Mouse (Mus musculus): ENCODE measurements around the gene Thada. TPM values are rescaled to one million over a fixed set of nuclear protein-coding genes. Genes with fewer than 3 reads are reported as not detected.

The Thada gene
- polyA plus RNA-seq, 1 experiment from 2014 or later: 15.9 TPM

DNA sequence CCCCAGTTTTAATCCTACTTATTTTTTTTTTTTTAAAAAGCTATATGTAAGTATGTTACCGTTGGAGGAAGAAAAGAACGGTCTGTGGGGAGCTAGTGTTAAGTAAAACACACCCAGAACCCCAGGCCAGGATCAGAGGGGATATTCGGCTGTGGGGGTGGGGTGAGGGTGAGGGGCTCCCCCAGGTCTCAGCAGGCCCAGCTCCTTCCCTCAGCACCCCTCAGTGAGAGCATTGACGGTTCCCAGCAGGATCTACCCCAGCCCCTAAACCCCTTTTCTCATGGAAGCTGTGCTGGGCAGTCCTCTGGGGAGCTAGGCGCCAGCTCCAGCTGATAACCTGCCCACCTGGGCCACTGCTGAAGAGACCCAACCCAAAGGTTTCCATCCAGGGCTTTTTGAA is 316.4 kb downstream of the Thada start:
- Histone ChIP-seq H3K27ac (ENCODE audit: low read length) (0 out of 2 replicates have a peak overlapping the region, but pooled peaks have one; percentile 44), H3K36me3 (ENCODE audit: control insufficient read depth, insufficient read depth, low read length) (no peaks in the 10 kb centered on the region), H3K4me2 (replicated peaks; ENCODE audit: low read depth, low read length) (no peak overlapping the region), H3K9me3 (ENCODE audit: control insufficient read depth, low read depth, low read length) (no peaks in the 10 kb centered on the region), H3K27me3 (ENCODE audit: control insufficient read depth, insufficient read depth, low read length) (no peaks in the 10 kb centered on the region), H3K9ac (replicated peaks; ENCODE audit: low read depth, low read length) (no peak overlapping the region), H3K4me3 (ENCODE audit: low read depth, low read length) (no peak overlapping the region), H3K4me1 (ENCODE audit: control insufficient read depth, insufficient read depth, low read length) (peaks cover 27% of the 10 kb centered on the region)
- 57% methylated on average over 5 of the region's 5 CpGs for WGBS
- ATAC-seq (ENCODE audit: insufficient number of reproducible peaks, insufficient read depth, low FRiP score, low read depth): no peak

DNA sequence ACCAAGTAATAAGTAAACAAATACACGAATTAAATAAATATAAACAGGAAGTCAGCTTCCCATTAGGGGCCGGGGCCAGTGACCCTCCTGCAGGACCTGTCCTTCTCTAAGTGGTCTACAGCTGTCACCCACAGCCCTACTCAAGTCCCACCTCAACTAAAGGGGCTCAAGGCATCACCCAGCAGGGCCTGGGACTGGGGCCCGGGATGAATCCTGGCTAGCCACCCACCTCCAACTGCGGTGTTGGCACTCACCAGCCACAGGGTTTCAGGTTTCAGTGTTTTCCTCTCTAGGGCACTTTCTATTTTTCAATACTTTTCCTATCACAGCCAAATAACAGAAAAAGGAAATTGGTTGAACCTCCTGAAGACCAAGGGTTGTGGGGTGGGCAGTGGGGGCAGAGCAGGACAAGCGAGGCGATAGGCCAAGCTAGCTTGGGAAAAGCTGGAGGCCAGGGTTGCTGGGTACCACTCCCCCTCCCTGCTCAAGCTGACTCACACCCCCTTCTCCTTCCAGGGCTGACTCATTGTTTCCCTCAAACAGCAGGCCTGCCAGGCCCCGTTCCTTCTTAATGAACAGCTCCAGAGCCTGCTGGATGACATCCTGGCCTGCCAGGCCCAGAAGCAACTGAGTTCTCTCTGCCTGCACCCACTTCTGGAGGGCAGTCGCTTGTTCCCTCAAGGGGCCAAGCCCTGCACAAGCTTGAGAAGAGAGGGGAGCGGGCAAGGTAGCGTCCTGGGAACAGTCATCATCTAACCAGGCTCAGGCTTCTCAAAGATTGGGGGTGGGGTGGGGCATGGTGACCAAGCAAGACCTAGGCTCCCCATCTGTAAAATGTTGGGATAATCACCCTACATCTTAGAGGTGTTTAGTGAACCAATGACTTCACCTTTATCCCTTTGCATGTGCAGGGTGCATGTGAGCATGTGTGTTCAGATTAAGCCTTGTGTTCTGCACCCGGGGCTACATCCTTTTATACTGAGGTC is 317.2 kb downstream of the Thada start:
- Histone ChIP-seq H3K4me1 (ENCODE audit: control insufficient read depth, insufficient read depth, low read length) (peaks cover 27% of the 10 kb centered on the region), H3K36me3 (ENCODE audit: control insufficient read depth, insufficient read depth, low read length) (no peaks in the 10 kb centered on the region), H3K4me2 (replicated peaks; ENCODE audit: low read depth, low read length) (no peak overlapping the region), H3K9ac (replicated peaks; ENCODE audit: low read depth, low read length) (no peak overlapping the region), H3K9me3 (ENCODE audit: control insufficient read depth, low read depth, low read length) (no peaks in the 10 kb centered on the region), H3K4me3 (ENCODE audit: low read depth, low read length) (no peak overlapping the region), H3K27ac (ENCODE audit: low read length) (peak overlapping the region; percentile 44; the same call in 1 of the 2 replicates), H3K27me3 (ENCODE audit: control insufficient read depth, insufficient read depth, low read length) (no peaks in the 10 kb centered on the region)
- WGBS: 32% methylated on average over 11 of the region's 11 CpGs
- ATAC-seq (ENCODE audit: insufficient number of reproducible peaks, insufficient read depth, low FRiP score, low read depth): peak; percentile 74

DNA sequence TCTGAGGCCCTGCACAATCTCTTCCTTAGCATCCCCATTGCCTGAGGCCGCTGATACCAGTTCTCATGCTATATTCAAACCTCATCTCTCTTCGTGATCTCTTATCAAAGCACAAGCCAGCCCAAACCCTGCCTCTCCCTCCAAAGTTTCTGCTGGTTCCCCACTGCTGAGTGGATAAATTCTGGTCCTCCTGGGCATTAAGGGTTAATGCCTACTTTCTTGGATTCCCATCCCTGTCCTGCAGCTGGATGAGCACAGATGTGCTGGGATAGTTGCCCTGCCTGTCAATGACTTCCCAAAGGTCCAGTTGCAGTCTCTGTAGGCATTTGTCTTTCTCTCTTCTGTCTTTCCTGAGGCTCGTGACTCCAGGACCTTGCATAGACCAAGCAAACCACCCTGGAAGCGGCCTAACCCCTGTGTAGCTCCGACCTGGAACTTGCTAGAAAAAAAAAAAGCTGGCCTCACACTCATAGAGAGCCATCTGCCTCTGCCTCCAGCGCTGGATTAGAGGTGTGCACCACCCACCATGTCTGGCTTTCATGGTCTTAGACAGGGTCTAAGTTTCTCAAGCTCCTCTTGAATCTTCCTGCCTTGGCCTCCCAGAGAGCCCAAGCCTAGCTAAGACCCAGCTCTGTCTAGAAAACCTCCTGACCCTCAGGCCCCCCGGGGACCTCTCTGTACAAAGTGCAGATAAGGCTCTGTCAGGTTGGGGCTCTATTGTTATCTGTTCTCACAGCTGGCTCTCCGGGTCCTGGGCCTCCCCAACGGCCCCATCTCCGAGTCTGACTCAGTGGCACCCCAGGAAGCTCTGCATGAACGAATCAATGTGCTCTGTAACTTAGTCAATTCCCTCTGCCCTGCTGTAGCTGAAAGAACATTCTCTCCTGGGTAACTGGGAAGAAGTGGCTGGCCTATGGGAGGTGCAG is 318.6 kb downstream of the Thada start:
- H3K27ac ChIP-seq (ENCODE audit: low read length): no peak overlapping the region
- ATAC-seq (ENCODE audit: insufficient number of reproducible peaks, insufficient read depth, low FRiP score, low read depth): peak; percentile 14; the same call in 1 of the 2 replicates
- no peaks in the 10 kb centered on the region for H3K27me3 ChIP-seq (ENCODE audit: control insufficient read depth, insufficient read depth, low read length)
- H3K4me3 ChIP-seq (ENCODE audit: low read depth, low read length): no peak overlapping the region
- no peaks in the 10 kb centered on the region for H3K9me3 ChIP-seq (ENCODE audit: control insufficient read depth, low read depth, low read length)
- H3K4me1 ChIP-seq (ENCODE audit: control insufficient read depth, insufficient read depth, low read length): peaks cover 32% of the 10 kb centered on the region
- 64% methylated on average over 11 of the region's 11 CpGs for WGBS
- no peaks in the 10 kb centered on the region for H3K36me3 ChIP-seq (ENCODE audit: control insufficient read depth, insufficient read depth, low read length)
- no peak overlapping the region for H3K9ac ChIP-seq (replicated peaks; ENCODE audit: low read depth, low read length)
- no peak overlapping the region for H3K4me2 ChIP-seq (replicated peaks; ENCODE audit: low read depth, low read length)

DNA sequence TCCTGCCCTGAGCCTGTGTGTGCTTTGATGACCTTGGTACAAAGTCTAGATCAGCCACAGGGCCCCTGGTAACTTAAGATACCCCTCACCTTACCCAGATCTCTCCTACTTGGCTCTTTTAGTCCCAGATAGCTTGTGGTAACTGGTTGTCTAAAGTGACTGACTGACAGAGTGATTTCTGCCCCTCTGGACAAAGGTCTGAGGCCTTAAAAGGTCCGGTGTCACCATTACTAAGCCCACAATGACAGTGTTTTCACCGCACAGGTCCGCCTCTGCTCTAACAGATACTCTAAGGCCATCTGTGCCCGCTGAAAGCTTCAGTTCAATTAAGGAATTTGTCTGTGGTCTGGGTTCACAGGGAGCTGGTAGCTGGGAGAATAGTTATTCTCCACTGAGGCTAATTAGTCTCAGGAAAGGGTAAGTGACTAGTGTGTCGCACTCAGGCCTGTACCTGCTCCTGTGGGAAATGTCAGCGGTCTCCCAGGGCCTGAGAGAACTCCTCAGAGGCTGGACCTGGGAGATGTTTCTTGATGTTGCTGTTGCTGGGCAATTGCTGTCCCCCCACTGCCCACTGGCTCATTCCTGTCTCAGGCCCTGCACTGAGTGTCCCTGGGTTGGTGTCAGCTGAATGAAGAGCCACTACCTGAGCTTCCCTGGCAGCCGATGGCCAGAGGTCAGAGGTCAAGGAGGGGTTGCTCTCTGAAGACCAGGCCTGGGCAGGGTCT is 319.4 kb downstream of the Thada start:
- Histone ChIP-seq H3K4me2 (replicated peaks; ENCODE audit: low read depth, low read length) (no peak overlapping the region), H3K36me3 (ENCODE audit: control insufficient read depth, insufficient read depth, low read length) (no peaks in the 10 kb centered on the region), H3K27me3 (ENCODE audit: control insufficient read depth, insufficient read depth, low read length) (no peaks in the 10 kb centered on the region), H3K9me3 (ENCODE audit: control insufficient read depth, low read depth, low read length) (no peaks in the 10 kb centered on the region), H3K9ac (replicated peaks; ENCODE audit: low read depth, low read length) (no peak overlapping the region), H3K27ac (ENCODE audit: low read length) (no peak overlapping the region), H3K4me1 (ENCODE audit: control insufficient read depth, insufficient read depth, low read length) (peaks cover 36% of the 10 kb centered on the region), H3K4me3 (ENCODE audit: low read depth, low read length) (no peak overlapping the region)
- 66% methylated on average over 7 of the region's 7 CpGs for whole genome bisulfite sequencing
- no peak for ATAC-seq (ENCODE audit: insufficient number of reproducible peaks, insufficient read depth, low FRiP score, low read depth)

DNA sequence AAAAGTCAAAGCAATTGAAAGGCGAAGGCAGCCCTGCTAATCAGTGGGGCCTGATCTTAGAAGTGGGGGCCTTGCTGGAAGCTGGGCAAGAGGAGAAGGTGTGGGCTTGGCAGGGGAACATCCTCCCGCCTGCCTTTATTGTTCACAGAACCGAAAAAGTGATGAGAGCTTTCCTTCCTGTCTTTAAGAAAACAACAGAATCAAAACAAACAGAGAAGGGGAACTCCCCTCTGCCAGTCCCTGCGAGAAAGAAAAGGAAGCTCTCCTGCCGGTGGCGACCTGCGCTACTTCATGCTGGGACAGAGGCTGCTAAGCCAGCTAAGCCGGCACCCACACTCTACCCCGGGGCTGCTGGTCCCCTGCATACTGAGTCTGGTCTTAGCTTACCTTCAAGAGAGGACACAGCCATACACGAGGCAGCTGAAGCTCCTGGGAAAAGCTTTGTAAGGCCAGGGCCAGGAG is 320.1 kb downstream of the Thada start:
- Histone ChIP-seq H3K9me3 (ENCODE audit: control insufficient read depth, low read depth, low read length) (no peaks in the 10 kb centered on the region), H3K4me1 (ENCODE audit: control insufficient read depth, insufficient read depth, low read length) (peaks cover 44% of the 10 kb centered on the region), H3K27me3 (ENCODE audit: control insufficient read depth, insufficient read depth, low read length) (no peaks in the 10 kb centered on the region), H3K9ac (replicated peaks; ENCODE audit: low read depth, low read length) (no peak overlapping the region), H3K27ac (ENCODE audit: low read length) (peak overlapping the region; percentile 39; the same call in 1 of the 2 replicates), H3K4me2 (replicated peaks; ENCODE audit: low read depth, low read length) (no peak overlapping the region), H3K4me3 (ENCODE audit: low read depth, low read length) (no peak overlapping the region), H3K36me3 (ENCODE audit: control insufficient read depth, insufficient read depth, low read length) (no peaks in the 10 kb centered on the region)
- 23% methylated on average over 10 of the region's 10 CpGs for WGBS
- no peak for ATAC-seq (ENCODE audit: insufficient number of reproducible peaks, insufficient read depth, low FRiP score, low read depth)

DNA sequence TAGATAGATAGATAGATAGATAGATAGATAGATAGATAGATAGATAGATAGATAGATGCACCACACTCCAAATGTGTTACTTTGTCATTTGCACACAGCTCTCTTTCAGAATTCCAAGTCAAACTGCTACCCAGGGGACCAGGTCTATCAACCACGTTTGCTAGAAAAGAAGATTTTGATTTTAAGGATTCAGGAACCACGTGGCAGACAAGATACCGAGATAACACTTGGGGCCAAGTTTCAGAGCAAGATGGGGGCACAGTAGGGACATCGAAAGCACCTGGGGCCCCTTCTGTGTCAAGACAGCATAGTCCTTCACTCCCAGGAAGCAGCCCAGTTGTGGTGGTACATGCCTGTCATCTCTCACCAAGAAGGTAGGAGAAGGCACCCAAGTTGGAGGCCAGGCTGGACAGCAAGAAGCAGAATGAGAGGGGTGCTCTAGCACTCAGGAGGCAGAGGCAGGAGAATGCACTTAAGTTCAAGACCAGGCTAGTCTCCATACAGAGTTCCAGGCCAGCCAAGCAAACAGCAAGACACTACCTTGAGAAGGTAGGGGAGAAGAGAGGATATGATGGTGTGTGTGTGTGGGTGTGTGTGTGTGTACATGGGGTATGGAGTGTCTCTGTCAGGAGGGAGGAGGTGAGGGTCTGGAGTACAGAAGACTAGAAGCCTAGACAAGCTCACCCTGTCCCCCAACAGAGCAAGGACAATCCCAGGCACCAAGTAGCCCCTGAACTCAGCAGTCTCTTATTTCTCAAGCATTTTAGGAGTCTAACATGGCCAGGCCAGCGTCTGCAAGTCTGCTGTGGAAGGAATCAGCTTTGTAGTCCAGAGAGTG is 321.0 kb downstream of the Thada start:
- H3K9me3 ChIP-seq (ENCODE audit: control insufficient read depth, low read depth, low read length): no peaks in the 10 kb centered on the region
- no peak overlapping the region for H3K4me3 ChIP-seq (ENCODE audit: low read depth, low read length)
- no peak overlapping the region; the same call in 1 of the 2 replicates for H3K27ac ChIP-seq (ENCODE audit: low read length)
- no peak overlapping the region for H3K4me2 ChIP-seq (replicated peaks; ENCODE audit: low read depth, low read length)
- no peaks in the 10 kb centered on the region for H3K27me3 ChIP-seq (ENCODE audit: control insufficient read depth, insufficient read depth, low read length)
- no peaks in the 10 kb centered on the region for H3K36me3 ChIP-seq (ENCODE audit: control insufficient read depth, insufficient read depth, low read length)
- ATAC-seq (ENCODE audit: insufficient number of reproducible peaks, insufficient read depth, low FRiP score, low read depth): no peak
- peaks cover 53% of the 10 kb centered on the region for H3K4me1 ChIP-seq (ENCODE audit: control insufficient read depth, insufficient read depth, low read length)
- H3K9ac ChIP-seq (replicated peaks; ENCODE audit: low read depth, low read length): no peak overlapping the region
- 80% methylated on average over 5 of the region's 5 CpGs for WGBS

DNA sequence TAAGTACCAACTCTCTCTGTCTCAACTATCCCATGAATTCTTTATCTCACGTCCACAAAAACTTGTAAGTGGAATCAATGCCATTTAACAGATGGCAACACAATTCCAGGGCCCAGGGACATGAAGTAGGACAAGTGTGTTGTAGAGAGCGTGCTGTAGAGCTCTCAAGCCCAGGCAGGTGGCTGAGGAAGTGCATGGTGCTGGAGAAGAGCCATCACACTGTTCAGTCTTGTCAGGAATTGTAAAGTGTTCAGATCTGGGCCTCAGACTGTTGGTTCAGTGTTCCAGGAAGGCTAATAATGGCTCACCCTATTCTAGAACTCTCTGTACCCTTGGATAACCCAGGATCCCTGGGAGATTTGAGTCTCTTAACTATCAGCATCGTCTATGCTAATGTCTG is 321.9 kb downstream of the Thada start:
- peaks cover 47% of the 10 kb centered on the region for H3K4me1 ChIP-seq (ENCODE audit: control insufficient read depth, insufficient read depth, low read length)
- no peak overlapping the region for H3K4me3 ChIP-seq (ENCODE audit: low read depth, low read length)
- no peak overlapping the region for H3K27ac ChIP-seq (ENCODE audit: low read length)
- no peaks in the 10 kb centered on the region for H3K27me3 ChIP-seq (ENCODE audit: control insufficient read depth, insufficient read depth, low read length)
- no peaks in the 10 kb centered on the region for H3K36me3 ChIP-seq (ENCODE audit: control insufficient read depth, insufficient read depth, low read length)
- no peaks in the 10 kb centered on the region for H3K9me3 ChIP-seq (ENCODE audit: control insufficient read depth, low read depth, low read length)
- H3K9ac ChIP-seq (replicated peaks; ENCODE audit: low read depth, low read length): no peak overlapping the region
- ATAC-seq (ENCODE audit: insufficient number of reproducible peaks, insufficient read depth, low FRiP score, low read depth): no peak
- WGBS: 93% methylated on average over 3 of the region's 3 CpGs
- H3K4me2 ChIP-seq (replicated peaks; ENCODE audit: low read depth, low read length): no peak overlapping the region

Measured in stomach, embryonic 14.5 days (tissue).